Mouse (Mus musculus): ENCODE measurements around the gene Olfr1466. TPM values are rescaled to one million over a fixed set of nuclear protein-coding genes. Genes with fewer than 3 reads are reported as not detected.

Gene Olfr1466
- not detected for polyA plus RNA-seq (2014; fragmentation: Illumina TruSeq; extraction: RNeasy Lipid Tissue Mini Kit (QIAGEN cat#74804))

GRCm38 (mm10) chr19:13338562-13338961, at the start of gene Olfr1466:
TSS of gene Olfr1466 (plus strand) at chr19:13338862.

GRCm38 (mm10) chr19:13315441-13315840, 23.2 kb upstream of the Olfr1466 start, which contains the start of gene Olfr1465:
TSS of gene Olfr1465 (minus strand) at chr19:13315541.

GRCm38 (mm10) chr19:13361936-13362335, 23.3 kb downstream of the Olfr1466 start, which contains the start of gene Olfr1467:
TSS of gene Olfr1467 (plus strand) at chr19:13362236.

Other genes with a start within 250 kb of the Olfr1466 start
- not detected for gene Olfr1457, start 241.0 kb upstream of the Olfr1466 start, polyA plus RNA-seq (2014; fragmentation: Illumina TruSeq; extraction: RNeasy Lipid Tissue Mini Kit (QIAGEN cat#74804))
- not detected for gene Olfr1458, start 232.1 kb upstream of the Olfr1466 start, polyA plus RNA-seq (2014; fragmentation: Illumina TruSeq; extraction: RNeasy Lipid Tissue Mini Kit (QIAGEN cat#74804))
- not detected for gene Olfr1459, start 189.3 kb upstream of the Olfr1466 start, polyA plus RNA-seq (2014; fragmentation: Illumina TruSeq; extraction: RNeasy Lipid Tissue Mini Kit (QIAGEN cat#74804))
- not detected for gene Olfr1461, start 175.9 kb upstream of the Olfr1466 start, polyA plus RNA-seq (2014; fragmentation: Illumina TruSeq; extraction: RNeasy Lipid Tissue Mini Kit (QIAGEN cat#74804))
- not detected for gene Olfr1462, start 153.1 kb upstream of the Olfr1466 start, polyA plus RNA-seq (2014; fragmentation: Illumina TruSeq; extraction: RNeasy Lipid Tissue Mini Kit (QIAGEN cat#74804))
- not detected for gene Olfr1463, start 107.5 kb upstream of the Olfr1466 start, polyA plus RNA-seq (2014; fragmentation: Illumina TruSeq; extraction: RNeasy Lipid Tissue Mini Kit (QIAGEN cat#74804))
- gene Olfr1465, start 23.3 kb upstream of the Olfr1466 start, polyA plus RNA-seq (2014; fragmentation: Illumina TruSeq; extraction: RNeasy Lipid Tissue Mini Kit (QIAGEN cat#74804)): not detected
- gene Olfr1467, start 23.4 kb downstream of the Olfr1466 start, polyA plus RNA-seq (2014; fragmentation: Illumina TruSeq; extraction: RNeasy Lipid Tissue Mini Kit (QIAGEN cat#74804)): not detected
- gene Olfr1469, start 69.0 kb downstream of the Olfr1466 start, polyA plus RNA-seq (2014; fragmentation: Illumina TruSeq; extraction: RNeasy Lipid Tissue Mini Kit (QIAGEN cat#74804)): not detected
- not detected for gene Olfr1471, start 104.5 kb downstream of the Olfr1466 start, polyA plus RNA-seq (2014; fragmentation: Illumina TruSeq; extraction: RNeasy Lipid Tissue Mini Kit (QIAGEN cat#74804))
- gene Olfr1472, start 117.2 kb downstream of the Olfr1466 start, polyA plus RNA-seq (2014; fragmentation: Illumina TruSeq; extraction: RNeasy Lipid Tissue Mini Kit (QIAGEN cat#74804)): not detected
- not detected for gene Olfr1474, start 130.7 kb downstream of the Olfr1466 start, polyA plus RNA-seq (2014; fragmentation: Illumina TruSeq; extraction: RNeasy Lipid Tissue Mini Kit (QIAGEN cat#74804))
- not detected for gene Olfr1475, start 141.3 kb downstream of the Olfr1466 start, polyA plus RNA-seq (2014; fragmentation: Illumina TruSeq; extraction: RNeasy Lipid Tissue Mini Kit (QIAGEN cat#74804))
- not detected for gene Olfr1477, start 161.7 kb downstream of the Olfr1466 start, polyA plus RNA-seq (2014; fragmentation: Illumina TruSeq; extraction: RNeasy Lipid Tissue Mini Kit (QIAGEN cat#74804))
- gene Olfr1480, start 189.1 kb downstream of the Olfr1466 start, polyA plus RNA-seq (2014; fragmentation: Illumina TruSeq; extraction: RNeasy Lipid Tissue Mini Kit (QIAGEN cat#74804)): not detected
- not detected for gene Olfr1484, start 244.6 kb downstream of the Olfr1466 start, polyA plus RNA-seq (2014; fragmentation: Illumina TruSeq; extraction: RNeasy Lipid Tissue Mini Kit (QIAGEN cat#74804))

Measured in ovary, adult 10 weeks (tissue).